Mouse (Mus musculus): Measurements from ENCODE around the gene Dnajc9.
A peak's percentile ranks its signal among the peaks of the same experiment; 100 is the strongest.

The Dnajc9 gene

DNA sequence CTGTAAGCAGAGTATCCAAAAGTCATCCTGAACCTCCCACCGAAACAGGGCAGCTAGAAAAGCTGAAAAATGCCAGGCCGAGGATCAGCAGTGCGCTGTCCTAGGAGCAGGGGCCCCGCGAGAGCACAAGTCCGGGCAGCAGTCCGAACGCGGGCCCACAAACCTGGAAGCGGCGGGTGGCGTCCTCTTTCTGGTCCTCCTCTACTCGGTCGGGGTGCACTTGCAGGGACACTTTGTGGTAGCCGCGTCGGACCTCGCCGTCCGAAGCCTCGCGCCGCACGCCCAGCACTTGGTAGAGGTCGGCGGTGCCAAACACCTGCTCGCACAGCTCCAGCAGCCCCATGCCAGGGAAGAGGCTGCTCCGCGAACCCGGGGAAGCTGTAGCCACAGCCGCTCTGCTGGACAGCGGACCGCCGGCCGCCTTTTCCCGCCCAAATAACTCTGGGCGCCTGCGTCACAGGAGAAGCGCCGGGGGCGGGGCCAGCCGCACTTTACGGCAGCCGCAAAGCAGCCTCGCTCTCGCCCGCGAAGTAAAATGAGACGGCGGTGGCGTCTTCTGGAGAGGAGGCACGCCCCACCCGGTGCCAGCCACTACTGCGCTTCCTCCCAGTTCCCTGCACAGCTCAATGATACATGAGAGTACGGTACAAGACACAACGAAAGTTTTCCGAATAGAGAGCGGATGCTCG is at the start of gene Dnajc9:
Gene Dnajc9 (minus strand): TSS at position 470 of the 689 bp plus-strand sequence.
- peak; percentile 97 for DNase-seq

DNA sequence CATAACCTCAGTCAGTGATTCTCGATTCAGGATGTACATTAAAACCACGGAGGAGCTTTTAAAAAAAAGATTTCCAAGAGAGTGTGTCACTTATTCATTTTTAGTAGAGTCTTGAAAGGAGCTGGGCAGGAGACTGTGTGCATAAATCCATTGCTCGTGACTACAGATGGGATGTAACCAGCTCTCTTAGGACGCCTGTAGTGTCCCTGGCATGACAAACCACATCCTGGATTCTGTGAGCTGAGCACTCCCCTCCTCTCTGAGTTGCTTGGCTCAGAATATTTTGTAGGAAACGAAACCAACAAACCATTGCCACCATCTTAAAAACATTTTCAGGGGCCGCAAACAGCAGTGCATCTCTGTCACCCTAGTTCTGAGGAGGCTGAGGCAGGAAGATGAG is 48.3 kb upstream of the Dnajc9 start:
- no peak for DNase-seq

DNA sequence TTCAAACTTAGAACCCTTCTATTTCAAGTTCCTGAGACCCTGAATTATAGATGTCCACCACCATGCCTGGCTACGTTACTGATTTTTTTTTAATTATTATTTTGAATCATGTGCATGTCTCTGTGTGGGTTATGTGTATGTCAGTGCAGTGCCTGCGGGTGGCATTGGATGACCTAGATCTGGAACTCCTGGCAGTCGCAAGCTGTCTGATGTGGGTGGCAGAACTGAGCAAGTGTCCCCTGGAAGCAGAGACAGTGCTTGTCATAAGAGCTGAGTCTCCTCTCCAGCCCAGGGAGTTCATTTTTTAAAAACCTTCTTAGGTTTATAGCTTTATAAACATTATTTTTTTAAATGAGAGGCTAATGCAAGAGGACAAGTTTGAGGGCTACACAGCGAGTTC is 43.7 kb upstream of the Dnajc9 start:
- no peak for DNase-seq

DNA sequence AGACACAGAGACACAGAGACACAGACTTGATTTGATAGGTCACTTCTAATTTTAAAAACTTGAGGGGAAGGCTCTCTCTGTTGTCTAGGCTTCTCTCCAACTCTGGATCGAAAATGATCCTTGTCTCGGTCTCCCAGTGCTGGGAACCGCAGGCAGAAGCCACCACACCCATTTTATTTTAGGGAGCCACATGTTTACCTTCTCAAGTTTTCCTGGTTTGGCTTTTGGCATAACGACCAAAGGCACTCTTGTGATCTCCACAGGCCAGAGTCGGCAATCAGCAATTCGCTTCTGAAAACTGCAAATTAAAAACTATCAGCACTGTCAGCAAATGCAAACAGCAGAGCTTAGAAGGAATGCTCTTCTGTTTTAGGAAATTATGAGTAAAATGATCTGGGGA is 43.0 kb upstream of the Dnajc9 start:
- DNase-seq, result no peak

DNA sequence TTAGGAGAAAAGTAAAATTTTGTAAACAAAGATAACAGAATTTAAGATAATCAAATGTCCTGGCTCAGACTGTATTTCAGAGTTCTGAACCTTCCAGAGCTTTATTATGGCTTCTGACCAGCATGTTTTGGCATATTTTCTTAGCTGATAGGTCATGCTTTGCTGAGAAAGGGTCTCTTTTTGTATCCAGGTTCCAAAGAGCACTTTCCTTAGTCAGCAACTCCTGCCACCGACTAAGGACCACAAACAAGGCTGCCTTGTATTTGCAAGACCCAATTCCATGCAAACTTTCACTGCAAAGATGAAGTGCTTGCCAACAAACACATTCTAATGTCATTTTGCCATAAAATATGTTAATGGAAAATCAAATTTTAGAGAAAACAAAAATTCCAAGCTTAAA is 41.1 kb upstream of the Dnajc9 start:
- DNase-seq, result no peak

DNA sequence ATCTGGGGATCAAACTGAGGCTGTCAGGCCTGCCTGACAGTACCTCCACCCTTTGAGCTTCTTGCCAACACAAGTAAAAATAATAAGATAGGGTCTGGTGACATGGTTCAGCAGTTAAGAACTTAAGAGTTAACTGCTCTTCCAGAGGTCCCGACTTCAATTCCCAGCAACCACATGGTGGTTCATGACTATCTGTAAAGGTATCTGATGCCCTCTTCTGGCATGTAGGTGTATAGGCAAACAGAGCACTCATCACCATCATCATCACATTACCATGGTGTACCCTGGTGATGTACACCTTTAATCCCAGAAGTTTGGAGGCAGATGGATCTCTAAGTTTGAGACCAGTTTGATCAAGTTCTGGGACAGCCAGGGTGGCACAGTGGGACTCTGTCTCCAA is 39.9 kb upstream of the Dnajc9 start:
- no peak for DNase-seq

DNA sequence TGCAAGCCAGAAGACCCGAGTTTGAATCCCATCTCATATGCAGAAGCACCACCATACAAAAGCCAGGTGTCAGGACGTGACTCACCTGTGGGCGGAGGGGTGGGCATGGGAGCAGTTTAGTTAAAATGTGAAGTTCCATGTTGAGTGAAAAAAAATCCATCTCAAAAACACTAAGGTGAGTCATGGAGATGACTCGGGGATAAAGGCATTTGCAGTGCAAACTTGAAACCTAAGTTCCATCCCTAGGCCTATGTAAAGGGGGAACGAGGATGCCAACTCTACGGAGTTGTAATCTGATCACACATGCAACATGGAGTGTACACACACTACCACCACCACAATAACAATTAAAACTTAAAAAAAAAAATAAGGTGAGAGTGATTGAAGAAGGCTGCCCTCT is 34.3 kb upstream of the Dnajc9 start:
- no peak for DNase-seq

DNA sequence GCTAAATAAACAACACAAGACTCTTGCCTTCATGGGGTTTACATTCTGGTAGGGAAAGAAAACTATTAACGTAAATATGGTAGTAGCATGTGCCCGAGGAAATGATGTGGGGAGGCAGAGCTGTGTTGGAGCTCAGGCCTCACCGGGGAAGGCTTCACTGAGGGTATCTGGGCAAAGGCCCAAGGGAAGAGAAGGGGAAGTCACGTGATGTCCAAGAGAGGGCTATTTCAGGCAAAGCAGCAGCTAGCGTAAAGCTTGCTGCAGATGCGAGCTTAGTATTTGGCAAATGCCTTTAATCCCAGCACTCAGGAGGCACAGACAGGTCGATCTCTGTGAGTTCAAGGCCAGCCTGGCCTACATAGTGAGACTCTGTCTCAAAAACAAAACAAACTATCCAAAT is 33.5 kb upstream of the Dnajc9 start:
- peak in 1 of 2 experiments; percentile 32 for DNase-seq

DNA sequence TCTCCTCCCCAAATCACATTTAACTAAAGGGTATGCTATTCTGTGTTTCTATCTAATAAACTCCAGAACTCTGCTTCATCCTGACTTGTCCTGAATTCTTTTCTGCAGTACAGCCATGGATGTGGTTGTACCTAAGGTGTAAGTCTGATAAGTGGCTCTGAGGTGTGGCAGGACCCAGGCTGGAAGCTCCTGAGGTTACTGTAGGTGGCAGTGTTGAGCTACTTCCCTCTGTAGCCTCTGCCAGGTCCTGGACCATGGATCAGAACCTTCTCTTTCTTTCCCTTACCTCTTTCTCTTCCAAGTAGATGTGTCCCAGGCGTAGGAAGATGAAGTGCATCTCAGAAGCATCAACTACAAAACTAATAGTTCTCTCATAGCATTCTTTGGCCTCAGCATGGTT is 11.4 kb upstream of the Dnajc9 start:
- peak; percentile 46 to 66 for DNase-seq

DNA sequence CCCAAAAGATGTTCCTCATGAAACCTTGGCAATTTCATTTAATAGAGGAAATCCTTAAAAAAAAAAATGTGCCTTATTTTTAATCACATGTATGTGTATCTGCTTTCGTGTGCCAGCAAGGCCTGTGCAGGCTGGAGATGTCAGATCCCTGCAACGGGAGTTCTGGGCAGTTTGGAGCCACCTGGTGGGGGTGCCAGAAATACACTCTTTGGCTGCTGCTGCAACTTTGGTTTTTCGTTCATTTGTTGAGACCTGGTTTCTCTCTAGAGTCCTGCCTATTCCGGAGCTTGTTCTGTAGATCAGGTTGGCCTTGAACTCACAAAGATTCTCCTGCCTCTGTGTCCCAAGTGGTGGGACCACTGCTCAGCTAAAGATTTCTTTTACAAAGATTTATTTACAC is 10.2 kb upstream of the Dnajc9 start:
- DNase-seq, result peak; percentile 48 to 51

DNA sequence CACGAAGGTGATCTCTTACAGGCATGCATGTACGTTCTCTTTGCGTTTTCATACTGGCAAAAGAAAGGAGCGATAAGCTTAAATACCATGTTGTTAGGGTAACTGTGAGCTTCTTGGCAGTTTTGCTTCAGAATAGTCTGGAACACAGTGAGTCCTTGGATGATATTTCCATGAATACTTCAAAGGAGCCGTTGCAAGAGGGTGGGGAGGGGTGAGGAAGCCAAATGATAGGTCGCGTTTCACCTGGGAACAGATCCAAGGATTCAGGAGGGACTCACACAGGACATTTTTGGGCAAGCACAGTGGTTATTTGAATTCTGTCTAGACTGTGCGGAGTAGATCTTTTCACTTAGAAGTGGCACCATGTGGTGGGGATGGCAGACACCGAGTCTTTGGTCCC is 8.5 kb upstream of the Dnajc9 start:
- no peak for DNase-seq

DNA sequence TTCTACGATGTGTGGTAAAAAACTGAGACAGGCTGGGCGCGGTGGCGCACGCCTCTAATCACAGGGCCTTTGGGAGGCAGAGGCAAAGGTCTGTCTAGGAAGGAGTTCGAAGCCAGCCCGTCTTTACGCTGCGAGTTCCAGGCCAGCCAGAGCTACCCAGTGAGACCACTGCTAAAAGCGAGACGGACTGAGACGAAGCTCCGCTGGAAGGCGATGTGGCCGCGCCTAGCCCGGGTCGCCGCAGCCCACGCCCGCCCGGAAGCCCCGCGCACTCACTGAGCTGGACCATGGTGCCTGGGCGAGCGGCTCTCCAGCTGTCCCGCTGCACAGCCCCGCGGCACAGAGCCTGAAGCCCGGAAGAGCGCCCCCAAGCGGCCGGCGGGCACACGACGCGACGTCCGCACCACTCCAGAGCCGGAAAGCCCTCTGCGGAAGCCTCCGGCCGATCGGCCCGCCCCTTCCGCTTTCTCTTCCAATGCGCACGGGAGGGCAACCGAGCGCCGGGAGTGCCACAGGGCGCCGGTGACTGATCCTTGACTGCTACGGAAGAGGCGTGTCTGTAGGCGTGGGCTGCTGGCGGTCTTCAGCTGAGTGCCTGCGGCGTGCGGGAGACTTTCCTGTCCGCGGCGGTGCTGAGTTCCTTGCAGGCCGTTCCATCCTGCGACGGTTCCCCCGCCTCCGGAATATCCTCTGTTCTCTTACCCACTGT is 4.6 kb upstream of the Dnajc9 start, which contains the start of gene Mrps16:
Gene Mrps16 (minus strand): TSS at position 430 of the 709 bp plus-strand sequence.
- DNase-seq, result peak; percentile 95 to 99

DNA sequence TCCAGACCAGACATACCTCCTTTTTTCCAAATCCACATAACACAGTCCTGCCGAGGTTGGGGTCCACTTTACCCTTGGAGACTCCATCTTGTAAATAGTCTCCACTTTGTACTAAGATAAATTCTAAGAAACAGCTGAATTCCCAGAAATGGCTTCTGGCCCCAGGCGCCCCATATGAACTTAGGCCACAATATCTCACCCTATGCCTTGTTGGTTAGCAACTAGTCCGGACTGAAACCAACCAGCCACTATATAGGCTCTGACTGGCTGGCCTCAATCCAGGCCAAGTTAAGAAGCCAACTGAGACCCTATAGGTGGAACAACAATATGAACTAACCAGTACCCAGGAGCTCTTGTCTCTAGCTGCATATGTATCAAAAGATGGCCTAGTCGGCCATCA is 3.6 kb upstream of the Dnajc9 start:
- no peak for DNase-seq

DNA sequence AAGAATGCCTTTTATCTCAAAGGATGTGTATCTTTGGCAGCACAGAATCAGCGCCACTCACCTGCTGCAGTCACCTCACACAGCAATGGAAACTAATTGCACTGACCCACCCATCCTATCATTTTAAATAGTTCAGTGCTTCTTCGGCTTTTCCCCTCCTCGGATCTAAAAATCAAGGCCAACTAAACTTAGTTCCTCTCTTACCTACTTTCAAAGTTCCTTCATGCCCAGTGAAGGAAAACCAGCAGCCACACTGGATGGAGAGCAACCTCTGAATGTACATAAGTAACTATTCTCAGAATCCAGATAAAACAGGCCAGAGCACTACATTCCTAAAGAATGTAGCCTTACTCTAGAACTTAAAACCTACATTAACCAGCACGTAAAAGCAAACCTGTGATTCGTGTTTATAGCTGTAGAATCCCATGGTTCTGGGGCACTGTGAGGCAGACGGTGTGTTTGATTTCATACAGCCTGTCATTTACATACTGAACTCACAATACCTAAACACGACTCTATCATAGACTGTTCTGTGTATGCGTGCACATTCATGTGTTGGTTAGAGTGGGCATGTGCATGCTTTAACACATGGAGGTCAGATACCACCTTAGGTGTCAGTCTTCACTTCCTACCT is 853 bp upstream of the Dnajc9 start:
- DNase-seq, result no peak

DNA sequence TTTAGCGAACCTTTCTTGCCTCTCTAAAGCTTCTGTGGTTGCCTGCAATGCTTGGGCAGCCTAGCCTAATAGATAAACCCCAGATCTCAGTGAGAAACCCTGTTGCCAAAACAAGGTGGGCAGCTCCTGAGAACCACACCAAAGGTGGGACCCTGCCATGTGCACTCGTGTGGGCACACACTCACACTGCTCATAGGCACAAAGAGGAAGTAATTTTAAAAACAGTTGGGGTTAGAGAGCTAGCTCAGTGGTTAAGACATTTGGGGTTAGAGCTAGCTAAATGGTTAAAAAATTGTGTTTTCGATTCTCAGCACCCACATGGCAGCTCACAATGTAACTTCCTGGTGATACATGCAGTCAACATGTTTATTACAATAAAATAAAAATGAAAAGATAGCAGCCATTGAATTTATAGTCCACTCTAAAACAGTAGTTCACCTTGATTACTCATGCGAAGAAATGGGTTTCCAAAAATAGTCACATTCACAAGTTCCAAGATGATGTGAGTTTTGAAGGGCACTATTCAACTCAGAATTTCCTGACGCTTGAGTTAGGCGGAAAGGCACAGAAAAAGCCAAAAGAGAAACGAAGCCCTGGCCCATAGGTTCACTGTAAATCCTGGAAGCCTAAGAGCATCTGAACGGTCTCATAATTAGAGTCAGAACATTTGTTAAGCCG is 8.8 kb downstream of the Dnajc9 start:
- DNase-seq, result no peak

DNA sequence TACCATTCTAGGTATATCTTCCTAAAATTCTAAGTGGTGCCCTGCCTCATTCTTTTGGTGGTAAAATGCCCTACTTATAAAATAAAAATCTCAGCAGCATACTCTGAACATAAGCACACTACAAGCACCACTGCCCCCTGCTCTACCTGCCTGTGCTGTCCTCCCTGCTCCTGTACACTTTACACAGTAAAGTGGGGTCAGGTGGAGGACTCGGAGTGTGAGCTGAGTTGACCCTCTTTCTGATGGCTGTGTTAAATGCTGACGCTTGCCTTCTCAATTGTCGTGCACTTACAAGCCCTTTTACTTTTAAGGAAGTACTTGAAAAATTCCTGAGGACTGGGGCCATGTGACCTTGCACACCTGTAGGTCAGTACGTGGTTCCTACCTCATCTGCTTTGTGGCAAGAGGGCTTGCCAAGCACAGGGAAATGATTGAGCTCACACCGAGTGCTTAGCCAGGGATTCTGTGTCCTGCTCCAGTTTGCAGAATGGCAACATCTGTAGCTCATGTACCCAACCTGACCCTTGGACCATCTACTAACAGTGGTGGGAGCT is 9.5 kb downstream of the Dnajc9 start:
- DNase-seq, result no peak

DNA sequence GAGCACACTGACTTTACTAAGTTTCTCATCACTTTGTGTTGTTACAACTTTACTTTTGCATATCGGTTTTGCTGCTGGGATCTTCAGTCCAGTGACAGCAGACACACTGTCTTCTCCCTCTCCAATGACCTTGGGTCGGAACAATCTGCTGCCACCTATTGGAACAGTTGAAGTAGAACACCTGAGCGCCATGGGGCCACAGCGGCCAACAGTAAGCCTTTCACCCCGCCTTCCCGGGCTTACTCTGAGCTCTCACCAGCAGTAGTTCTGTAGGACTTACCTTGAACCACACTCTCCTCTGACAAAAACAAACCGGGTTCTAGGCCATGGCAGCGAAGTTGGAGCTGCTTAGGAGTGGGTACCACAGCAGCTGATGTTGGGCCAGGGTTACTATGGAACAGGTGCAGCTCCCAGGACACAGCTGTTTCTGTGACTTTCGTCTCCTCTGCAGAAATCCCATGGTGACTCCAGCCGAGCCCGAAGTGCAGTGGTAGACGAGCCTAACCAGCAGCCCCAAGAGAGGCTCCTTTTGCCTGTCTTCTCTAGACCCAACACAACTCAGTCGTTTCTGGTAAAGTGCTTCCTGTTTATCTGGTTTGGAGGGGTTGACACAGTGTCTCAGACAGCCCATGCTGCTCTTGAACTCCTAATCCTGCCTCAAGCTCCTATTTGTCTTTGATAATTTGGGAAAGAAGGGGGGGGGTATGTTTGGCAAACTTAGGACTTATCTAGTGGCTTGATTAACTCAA is 10.2 kb downstream of the Dnajc9 start:
- peak; percentile 61 to 74 for DNase-seq

DNA sequence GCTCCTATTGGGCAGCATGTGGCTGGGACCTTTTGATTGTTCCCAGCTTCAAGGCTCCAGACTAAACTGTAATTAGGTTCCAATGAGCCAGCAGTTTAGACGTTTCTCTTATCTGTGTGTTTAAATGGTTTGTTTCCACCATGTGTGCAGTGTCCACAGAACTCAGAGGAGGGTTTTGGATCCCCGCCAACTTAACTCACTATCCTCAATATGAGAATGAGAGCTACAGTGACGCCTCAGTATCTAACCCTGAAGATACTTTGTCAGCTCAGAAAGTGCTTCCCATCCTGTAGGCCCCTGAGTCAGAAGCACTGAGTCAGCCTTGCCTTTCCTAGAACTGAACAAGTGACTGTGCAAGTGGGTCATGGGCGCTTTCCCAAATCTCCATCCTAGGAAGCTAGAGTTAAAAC is 11.6 kb downstream of the Dnajc9 start:
- DNase-seq, result no peak

DNA sequence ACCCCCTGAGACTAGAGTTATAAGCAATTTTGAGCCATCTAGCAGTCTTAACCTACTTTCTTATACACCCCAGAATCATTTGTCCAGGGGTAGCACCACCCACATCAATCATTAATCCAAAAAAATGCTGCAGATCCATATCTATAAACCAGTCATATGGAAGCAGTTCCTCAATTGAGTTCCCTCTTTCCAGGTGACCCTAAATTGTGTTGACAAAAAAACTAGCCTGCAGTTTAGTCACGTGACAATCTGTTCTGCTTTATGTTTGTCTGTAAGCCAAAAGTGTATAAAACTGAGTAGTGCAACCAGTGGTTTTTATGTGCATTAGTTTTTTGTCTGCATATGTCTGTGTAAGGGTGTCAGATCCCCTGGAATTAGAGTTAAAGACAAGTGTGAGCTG is 16.9 kb downstream of the Dnajc9 start:
- no peak for DNase-seq

DNA sequence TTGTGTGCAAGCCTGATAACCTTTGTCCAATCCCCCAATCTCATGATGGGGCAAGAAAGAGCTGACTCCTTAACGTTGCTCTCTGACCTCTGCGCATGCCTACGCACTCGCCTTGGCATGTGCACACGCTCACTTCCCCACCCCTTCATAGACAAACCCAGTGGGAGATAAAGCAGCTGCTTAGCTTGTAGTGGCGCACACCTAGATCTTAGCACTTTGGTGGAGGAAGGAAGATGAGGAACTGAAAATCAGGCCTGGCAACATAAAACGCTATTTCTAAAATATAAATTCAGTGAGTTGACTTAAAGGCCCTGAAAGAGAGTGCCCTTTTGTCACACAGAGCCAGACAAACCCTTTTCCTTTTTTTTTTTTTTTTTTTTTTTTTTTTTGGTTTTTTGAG is 17.9 kb downstream of the Dnajc9 start:
- no peak for DNase-seq

DNA sequence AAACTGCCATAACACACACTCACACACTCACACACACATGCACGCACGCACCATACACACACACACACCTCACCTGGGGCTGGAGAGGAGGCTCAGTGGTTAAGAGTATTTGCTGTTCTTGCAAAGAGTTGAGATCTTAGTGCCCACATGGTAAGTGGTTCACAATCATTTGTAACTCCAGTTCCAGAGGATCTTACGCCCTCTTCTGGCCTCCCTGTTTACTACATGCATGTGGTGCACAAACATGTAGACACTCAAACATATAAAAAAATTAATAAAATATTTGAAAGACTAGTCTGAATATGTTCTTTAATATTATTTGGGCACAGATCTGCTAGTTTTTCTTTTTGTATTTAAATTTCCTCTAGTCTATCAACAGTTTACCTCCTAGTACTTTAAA is 20.4 kb downstream of the Dnajc9 start:
- no peak for DNase-seq

DNA sequence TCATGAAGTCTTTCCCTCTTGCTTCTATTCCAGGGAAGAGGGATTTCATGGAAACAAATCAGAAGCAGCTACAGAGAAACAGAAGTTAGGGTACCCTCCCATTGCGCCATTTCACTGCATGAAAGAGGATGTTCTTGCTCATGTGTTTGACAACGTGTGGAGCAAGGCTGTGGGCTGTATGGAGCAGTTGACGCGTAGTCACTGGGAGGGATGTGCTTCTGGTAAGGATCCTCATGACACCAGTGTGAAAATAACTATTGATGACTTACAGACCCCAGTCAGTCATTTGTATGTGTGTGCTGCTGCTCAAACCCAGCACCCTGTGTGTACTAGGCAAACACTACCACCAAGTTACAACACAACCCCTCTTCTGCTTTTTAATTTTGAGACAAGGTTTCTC is 25.5 kb downstream of the Dnajc9 start:
- DNase-seq, result no peak

Measured in kidney, postnatal 25 days (tissue).